Comparison of ENCODE assay signal across 16 mouse cellular contexts in genomic region chr8:116864514-116864913, GRCm38 (mm10).
"Had no signal": no experiment of that assay in that cellular context is flagged by ENCODE, and none has a peak within 500 bp of the region (broad histone marks: within the 10 kb centered on the region; RNA-seq: fewer than 3 reads in every experiment).

No protein-coding gene starts in this region.

- DNase-seq: lung, adult 2 months; lung, postnatal 14 days; lung, postnatal 36 days; right cerebral cortex, postnatal 14 days; thymus, adult 2 months; thymus, postnatal 25 days; thymus, postnatal 4 days had no signal

- H3K4me3 ChIP-seq: lung, embryonic 15.5 days; megakaryocyte, embryonic 14.5 days; midbrain, embryonic 13.5 days; midbrain, embryonic 15.5 days; neural tube, embryonic 12.5 days; stomach, embryonic 15.5 days had no signal

- H3K27ac ChIP-seq: lung, embryonic 15.5 days; macrophage; midbrain, embryonic 13.5 days; midbrain, embryonic 15.5 days; neural tube, embryonic 12.5 days; stomach, embryonic 15.5 days; stomach, postnatal 0 days had no signal

- ATAC-seq: lung, postnatal 0 days; midbrain, embryonic 13.5 days; midbrain, embryonic 15.5 days had no signal
